Mouse (Mus musculus) limb, embryonic 13.5 days (tissue): Measurements from ENCODE around the gene Paqr8. TPM values are rescaled to one million over a fixed set of nuclear protein-coding genes. Genes with fewer than 3 reads are reported as not detected.
A peak's percentile ranks its signal among the peaks of the same experiment; 100 is the strongest.

ENCODE experiments used
- ATAC-seq: fragments of 200-750 bp; cut with Nextera tagmentation; 2 replicates; pipeline ENCODE4 v1.8.0; 2017; ENCODE audit warnings: low read depth, moderate number of reproducible peaks, moderate TSS enrichment; ENCODE audit not compliant: low FRiP score
- H3K27ac ChIP-seq: fragments of 300-500 bp; sonication (generic); 2 replicates; pipeline ENCODE4 v1.5.1; 2015; ENCODE audit warnings: inconsistent platforms, mild to moderate bottlenecking, moderate library complexity
- H3K27me3 ChIP-seq: fragments of 300-500 bp; sonication (generic); 2 replicates; pipeline ENCODE4 v1.6.1; 2015; ENCODE audit warnings: mild to moderate bottlenecking, inconsistent platforms
- H3K36me3 ChIP-seq: fragments of 300-500 bp; sonication (generic); 2 replicates; pipeline ENCODE4 v1.6.1; 2015; ENCODE audit warnings: inconsistent platforms, mild to moderate bottlenecking, moderate library complexity
- H3K4me1 ChIP-seq: fragments of 300-500 bp; sonication (generic); 2 replicates; pipeline ENCODE4 v1.6.1; 2015; ENCODE audit warnings: inconsistent platforms
- H3K4me2 ChIP-seq: fragments of 300-500 bp; sonication (generic); replicated peaks from 2 replicates; pipeline ENCODE4 v1.6.1; 2015; ENCODE audit warnings: inconsistent platforms, mild to moderate bottlenecking, moderate library complexity
- H3K4me3 ChIP-seq: fragments of 300-500 bp; sonication (generic); 2 replicates; pipeline ENCODE4 v1.5.1; 2015; ENCODE audit warnings: moderate library complexity, mild to moderate bottlenecking, inconsistent platforms
- H3K9ac ChIP-seq: fragments of 300-500 bp; sonication (generic); 2 replicates; pipeline ENCODE4 v1.6.1; 2015; ENCODE audit warnings: mild to moderate bottlenecking, inconsistent platforms
- H3K9me3 ChIP-seq: fragments of 300-500 bp; sonication (generic); 2 replicates; pipeline ENCODE4 v1.6.1; 2016; ENCODE audit warnings: inconsistent platforms
- WGBS: fragments of 180-500 bp; shearing (Covaris S2); methylation state at CpG from one replicate; pipeline ENCODE4 v1.1.7; 2015; 5-methylcytosine and 5-hydroxymethylcytosine counted together
- polyA plus RNA-seq: library from polyadenylated mRNA; unstranded; fragments of >200 nt; fragmentation: Nextera tagmentation; extraction: Ambion mirVana; gene quantifications from 2 replicates; pipeline ENCODE4 v1.2.1, GENCODE M21; 2015

Gene Paqr8
- 7.5 and 7.8 TPM in 2 replicates for polyA plus RNA-seq

- no peaks in the 10 kb centered on the region for H3K27me3 ChIP-seq
- H3K4me1 ChIP-seq = peaks cover 14% of the 10 kb centered on the region
- peak within 1 kb of the TSS; percentile 68 for H3K4me3 ChIP-seq
- no peaks in the 10 kb centered on the region for H3K36me3 ChIP-seq
- peak; percentile 97 for ATAC-seq
- H3K27ac ChIP-seq = peak within 1 kb of the TSS; percentile 78
- under 1% methylated on average over 36 of the region's 37 CpGs for WGBS
- no peaks in the 10 kb centered on the region for H3K9me3 ChIP-seq
- H3K9ac ChIP-seq = peak within 1 kb of the TSS; percentile 76
- H3K4me2 ChIP-seq = peak within 1 kb of the TSS; percentile 93
Measured at GRCm38 (mm10) chr1:20890404-20890921, at the start of gene Paqr8. TSS of gene Paqr8 (plus strand) at chr1:20890606.

- no peak for ATAC-seq
- no peaks in the 10 kb centered on the region for H3K9me3 ChIP-seq
Measured at GRCm38 (mm10) chr1:20856924-20857902, 33.2 kb upstream of the Paqr8 start.

GRCm38 (mm10) chr1:20860775-20861174 lies 29.6 kb upstream of the Paqr8 start:
- 76% methylated on average over 3 of the region's 3 CpGs for WGBS

More at GRCm38 (mm10) chr1:20856924-20857902, 33.2 kb upstream of the Paqr8 start:
- Histone ChIP-seq H3K4me3 (no peak overlapping the region), H3K4me2 (no peak overlapping the region), H3K36me3 (no peaks in the 10 kb centered on the region), H3K27me3 (no peaks in the 10 kb centered on the region), H3K9ac (no peak overlapping the region), H3K4me1 (no peaks in the 10 kb centered on the region), H3K27ac (no peak overlapping the region)
- WGBS = 81% methylated on average over 7 of the region's 7 CpGs

GRCm38 (mm10) chr1:20861865-20862264 lies 28.5 kb upstream of the Paqr8 start:
- ATAC-seq = 0 out of 2 replicates have a peak, but pooled peaks have one; percentile 15
- Histone ChIP-seq H3K27me3 (no peaks in the 10 kb centered on the region), H3K9ac (no peak overlapping the region), H3K4me1 (no peaks in the 10 kb centered on the region), H3K4me2 (no peak overlapping the region), H3K9me3 (no peaks in the 10 kb centered on the region), H3K4me3 (no peak overlapping the region), H3K27ac (no peak overlapping the region), H3K36me3 (no peaks in the 10 kb centered on the region)
- 83% methylated on average over 3 of the region's 3 CpGs for WGBS

More at GRCm38 (mm10) chr1:20860775-20861174, 29.6 kb upstream of the Paqr8 start:
- Histone ChIP-seq H3K36me3 (no peaks in the 10 kb centered on the region), H3K4me3 (no peak overlapping the region), H3K27me3 (no peaks in the 10 kb centered on the region), H3K4me2 (no peak overlapping the region), H3K4me1 (no peaks in the 10 kb centered on the region), H3K27ac (no peak overlapping the region), H3K9me3 (no peaks in the 10 kb centered on the region), H3K9ac (no peak overlapping the region)
- ATAC-seq = no peak

- Histone ChIP-seq H3K9ac (no peak overlapping the region), H3K4me1 (no peaks in the 10 kb centered on the region), H3K4me2 (no peak overlapping the region), H3K27me3 (no peaks in the 10 kb centered on the region), H3K4me3 (no peak overlapping the region), H3K27ac (no peak overlapping the region), H3K36me3 (no peaks in the 10 kb centered on the region), H3K9me3 (no peaks in the 10 kb centered on the region)
- 37% methylated on average over 5 of the region's 5 CpGs for WGBS
- no peak for ATAC-seq
Measured at GRCm38 (mm10) chr1:20863452-20864172, 26.8 kb upstream of the Paqr8 start.

- no peak for ATAC-seq
- 73% methylated on average over 8 of the region's 8 CpGs for WGBS
Measured at GRCm38 (mm10) chr1:20867241-20867902, 23.0 kb upstream of the Paqr8 start.

GRCm38 (mm10) chr1:20868036-20868435 lies 22.4 kb upstream of the Paqr8 start:
- no peak overlapping the region for H3K9ac ChIP-seq
- H3K4me1 ChIP-seq = no peaks in the 10 kb centered on the region
- H3K9me3 ChIP-seq = no peaks in the 10 kb centered on the region
- no peak overlapping the region for H3K27ac ChIP-seq
- no peak overlapping the region for H3K4me3 ChIP-seq
- WGBS = 68% methylated on average over 9 of the region's 9 CpGs
- no peak for ATAC-seq
- no peaks in the 10 kb centered on the region for H3K36me3 ChIP-seq
- H3K27me3 ChIP-seq = no peaks in the 10 kb centered on the region
- no peak overlapping the region for H3K4me2 ChIP-seq

More at GRCm38 (mm10) chr1:20867241-20867902, 23.0 kb upstream of the Paqr8 start:
- Histone ChIP-seq H3K27ac (no peak overlapping the region), H3K9me3 (no peaks in the 10 kb centered on the region), H3K9ac (no peak overlapping the region), H3K4me1 (no peaks in the 10 kb centered on the region), H3K4me2 (no peak overlapping the region), H3K4me3 (no peak overlapping the region), H3K36me3 (no peaks in the 10 kb centered on the region), H3K27me3 (no peaks in the 10 kb centered on the region)

- H3K4me1 ChIP-seq = no peaks in the 10 kb centered on the region; the same call in 1 of the 2 replicates
- no peaks in the 10 kb centered on the region for H3K9me3 ChIP-seq
- no peak overlapping the region for H3K9ac ChIP-seq
- no peaks in the 10 kb centered on the region for H3K36me3 ChIP-seq
- no peak overlapping the region for H3K4me2 ChIP-seq
- H3K27me3 ChIP-seq = no peaks in the 10 kb centered on the region
- 33% methylated on average over 2 of the region's 2 CpGs for WGBS
- no peak overlapping the region for H3K4me3 ChIP-seq
- ATAC-seq = 0 out of 2 replicates have a peak, but pooled peaks have one; percentile 19
- no peak overlapping the region for H3K27ac ChIP-seq
Measured at GRCm38 (mm10) chr1:20870887-20871286, 19.5 kb upstream of the Paqr8 start.

- Histone ChIP-seq H3K27me3 (no peaks in the 10 kb centered on the region), H3K27ac (no peak overlapping the region), H3K4me1 (no peaks in the 10 kb centered on the region; the same call in 1 of the 2 replicates), H3K9me3 (no peaks in the 10 kb centered on the region), H3K36me3 (no peaks in the 10 kb centered on the region), H3K9ac (no peak overlapping the region), H3K4me3 (no peak overlapping the region), H3K4me2 (no peak overlapping the region)
- 79% methylated on average over 5 of the region's 5 CpGs for WGBS
- no peak for ATAC-seq
Measured at GRCm38 (mm10) chr1:20872496-20872895, 17.9 kb upstream of the Paqr8 start.

GRCm38 (mm10) chr1:20874061-20874460 lies 16.3 kb upstream of the Paqr8 start:
- Histone ChIP-seq H3K9me3 (no peaks in the 10 kb centered on the region), H3K9ac (no peak overlapping the region), H3K4me3 (no peak overlapping the region), H3K36me3 (no peaks in the 10 kb centered on the region), H3K27me3 (no peaks in the 10 kb centered on the region), H3K4me1 (no peaks in the 10 kb centered on the region; the same call in 1 of the 2 replicates), H3K27ac (no peak overlapping the region), H3K4me2 (no peak overlapping the region)
- 91% methylated on average over 6 of the region's 6 CpGs for WGBS
- no peak for ATAC-seq

- no peaks in the 10 kb centered on the region; the same call in 1 of the 2 replicates for H3K4me1 ChIP-seq
- no peak overlapping the region for H3K4me3 ChIP-seq
- ATAC-seq = no peak
- no peak overlapping the region for H3K27ac ChIP-seq
- no peaks in the 10 kb centered on the region for H3K9me3 ChIP-seq
- no peaks in the 10 kb centered on the region for H3K27me3 ChIP-seq
- H3K4me2 ChIP-seq = no peak overlapping the region
- no peak overlapping the region for H3K9ac ChIP-seq
- no peaks in the 10 kb centered on the region for H3K36me3 ChIP-seq
Measured at GRCm38 (mm10) chr1:20877355-20877754, 13.1 kb upstream of the Paqr8 start.
